Mouse (Mus musculus): ENCODE results near the gene Pnpo. TPM values are rescaled to one million over a fixed set of nuclear protein-coding genes. Genes with fewer than 3 reads are reported as not detected.
A peak's percentile ranks its signal among the peaks of the same experiment; 100 is the strongest.

The Pnpo gene
- total RNA-seq, 2 experiments from 2014 or later: 31.9 to 35.0 TPM

GRCm38 (mm10) chr11:96940578-96941465 is 3.0 kb downstream of the Pnpo start:
- ATAC-seq (replicated peaks; ENCODE audit: poor library complexity, severe bottlenecking): no peak

- ATAC-seq (replicated peaks; ENCODE audit: poor library complexity, severe bottlenecking): no peak
Measured at GRCm38 (mm10) chr11:96938426-96938800, 5.4 kb downstream of the Pnpo start.

GRCm38 (mm10) chr11:96937549-96938425 is 6.0 kb downstream of the Pnpo start:
- peak; percentile 48; the same call in 1 of the 2 replicates for ATAC-seq (replicated peaks; ENCODE audit: poor library complexity, severe bottlenecking)

GRCm38 (mm10) chr11:96935872-96936650 is 7.7 kb downstream of the Pnpo start:
- ATAC-seq (replicated peaks; ENCODE audit: poor library complexity, severe bottlenecking): no peak

GRCm38 (mm10) chr11:96934921-96935356 is 8.8 kb downstream of the Pnpo start:
- peak; percentile 92 for ATAC-seq (replicated peaks; ENCODE audit: poor library complexity, severe bottlenecking)

- peak; percentile 8; the same call in 1 of the 2 replicates for ATAC-seq (replicated peaks; ENCODE audit: poor library complexity, severe bottlenecking)
Measured at GRCm38 (mm10) chr11:96933562-96934276, 10.1 kb downstream of the Pnpo start.

GRCm38 (mm10) chr11:96931327-96932062 is 12.3 kb downstream of the Pnpo start:
- no peak for ATAC-seq (replicated peaks; ENCODE audit: poor library complexity, severe bottlenecking)

- ATAC-seq (replicated peaks; ENCODE audit: poor library complexity, severe bottlenecking): no peak
Measured at GRCm38 (mm10) chr11:96929766-96930331, 13.9 kb downstream of the Pnpo start.

GRCm38 (mm10) chr11:96929096-96929765 is 14.6 kb downstream of the Pnpo start:
- ATAC-seq (replicated peaks; ENCODE audit: poor library complexity, severe bottlenecking): no peak

GRCm38 (mm10) chr11:96928691-96929090 is 15.1 kb downstream of the Pnpo start:
- no peak for ATAC-seq (replicated peaks; ENCODE audit: poor library complexity, severe bottlenecking)

- ATAC-seq (replicated peaks; ENCODE audit: poor library complexity, severe bottlenecking): no peak
Measured at GRCm38 (mm10) chr11:96928088-96928487, 15.7 kb downstream of the Pnpo start, which contains the start of gene Prr15l. TSS of gene Prr15l (plus strand) at chr11:96928104.

GRCm38 (mm10) chr11:96926587-96926986 is 17.2 kb downstream of the Pnpo start:
- ATAC-seq (replicated peaks; ENCODE audit: poor library complexity, severe bottlenecking): no peak

- ATAC-seq (replicated peaks; ENCODE audit: poor library complexity, severe bottlenecking): peak; percentile 25; the same call in 1 of the 2 replicates
Measured at GRCm38 (mm10) chr11:96925469-96926148, 18.2 kb downstream of the Pnpo start.

- peak; percentile 74 for ATAC-seq (replicated peaks; ENCODE audit: poor library complexity, severe bottlenecking)
Measured at GRCm38 (mm10) chr11:96924861-96925260, 18.9 kb downstream of the Pnpo start.

- no peak for ATAC-seq (replicated peaks; ENCODE audit: poor library complexity, severe bottlenecking)
Measured at GRCm38 (mm10) chr11:96919003-96919402, 24.8 kb downstream of the Pnpo start.

GRCm38 (mm10) chr11:96917415-96917814 is 26.4 kb downstream of the Pnpo start:
- no peak for ATAC-seq (replicated peaks; ENCODE audit: poor library complexity, severe bottlenecking)

GRCm38 (mm10) chr11:96916885-96917396 is 26.8 kb downstream of the Pnpo start:
- ATAC-seq (replicated peaks; ENCODE audit: poor library complexity, severe bottlenecking): no peak
